Mouse (Mus musculus) heart, postnatal 10 days (tissue): ENCODE data around the gene Glra1. TPM values are rescaled to one million over a fixed set of nuclear protein-coding genes. Genes with fewer than 3 reads are reported as not detected.

Experiments
- microRNA-seq, 2 experiments: library from miRNA; unstranded; fragments of <30 nt; microRNA quantifications; one replicate each; pipeline ENCODE4 v1.2.0; 2022
- total RNA-seq, 2 experiments: library from RNA; stranded (reverse); gene quantifications; 2 replicates each; pipeline ENCODE4 v1.2.3; 2021

Gene Glra1
- total RNA-seq, 2 experiments from 2014 or later = not detected

Small RNAs within 50 kb of the gene (microRNA-seq; reads per million reads assigned to microRNA genes)
- gene Mir7652 = 0 reads per million in 2 experiments

Other genes with a start within 250 kb of the Glra1 start
- gene Sparc, start 185.0 kb downstream of the Glra1 start, total RNA-seq = 1,000 to 10,000 TPM; 1,750 to 1,767 TPM
- gene Atox1, start 147.0 kb downstream of the Glra1 start, total RNA-seq = 100 to 1,000 TPM; 168 to 169 TPM
- gene G3bp1, start 138.5 kb downstream of the Glra1 start, total RNA-seq = 10 to 100 TPM; 48.2 to 54.4 TPM